Mouse (Mus musculus): Measurements from ENCODE around the gene Fbxo2.

GRCm38 (mm10) chr4:148160436-148161390 is at the start of gene Fbxo2, which contains the start of gene Fbxo44:
- no peak for TF ChIP-seq EP300 (optimal IDR thresholded peaks at IDR 0.05)
- no peak for TF ChIP-seq CTCF (IDR thresholded peaks at IDR 0.05; ENCODE audit: low read depth)
